In genomic region chr15:99296213-99296612, GRCm38 (mm10) we compare ENCODE assay signal across 8 mouse cellular contexts. TPM values are rescaled to one million over a fixed set of nuclear protein-coding genes. Genes with fewer than 3 reads are reported as not detected.
DNase-seq lines count a peak whose midpoint lies in the region; ATAC-seq and TF ChIP-seq lines count a peak whose summit lies in the region.

No protein-coding gene starts in this region.

- ATAC-seq in forebrain, postnatal 0 days: no peak
- no peak for ATAC-seq in midbrain, embryonic 15.5 days (replicated peaks)
- ATAC-seq in frontal cortex, adult (ENCODE audit: low TSS enrichment): no peak

- peak overlapping the region; percentile 92; the same call in 1 of the 2 replicates for H3K27ac ChIP-seq in forebrain, postnatal 0 days (ENCODE audit: low read depth, low read length)
- peak overlapping the region; percentile 87; the same call in 1 of the 2 replicates for H3K27ac ChIP-seq in midbrain, embryonic 15.5 days

- H3K4me3 ChIP-seq in forebrain, postnatal 0 days (ENCODE audit: low read depth, low read length): peak overlapping the region; percentile 62
- peak overlapping the region; percentile 78 for H3K4me3 ChIP-seq in midbrain, embryonic 15.5 days

- no peaks in the 10 kb centered on the region for H3K9me3 ChIP-seq in forebrain, postnatal 0 days (ENCODE audit: low read length)
- no peaks in the 10 kb centered on the region for H3K9me3 ChIP-seq in midbrain, embryonic 15.5 days

- no peaks in the 10 kb centered on the region for H3K36me3 ChIP-seq in forebrain, postnatal 0 days (ENCODE audit: insufficient read depth)
- H3K36me3 ChIP-seq in midbrain, embryonic 15.5 days (replicated peaks): no peaks in the 10 kb centered on the region

- DNase-seq in kidney, adult 9 months: peak; percentile 19
- no peak for DNase-seq in kidney, adult 11 months
- DNase-seq in T-cell, adult 2 months (ENCODE audit: low spot score): peak; percentile 21
- no peak for DNase-seq in forebrain, postnatal 0 days
- no peak for DNase-seq in gastrocnemius, postnatal 36 days
- no peak for DNase-seq in layer of hippocampus, adult 18-20 months (ENCODE audit: low spot score in 2 of 2)

- H3K27me3 ChIP-seq in forebrain, postnatal 0 days (ENCODE audit: insufficient read depth, low read length): no peaks in the 10 kb centered on the region
- H3K27me3 ChIP-seq in midbrain, embryonic 15.5 days (replicated peaks): no peaks in the 10 kb centered on the region

- 35% methylated on average over 5 of the region's 5 CpGs for WGBS in forebrain, postnatal 0 days
- 42% methylated on average over 5 of the region's 5 CpGs for WGBS in midbrain, embryonic 15.5 days

- no peak for TF ChIP-seq CTCF in forebrain, postnatal 0 days (IDR thresholded peaks at IDR 0.05; ENCODE audit: low read depth)

- H3K4me2 ChIP-seq in forebrain, postnatal 0 days (ENCODE audit: low read depth): peak overlapping the region; percentile 57
- H3K4me2 ChIP-seq in midbrain, embryonic 15.5 days: peak overlapping the region; percentile 64

- H3K9ac ChIP-seq in forebrain, postnatal 0 days: peak overlapping the region; percentile 72; the same call in 1 of the 2 replicates
- peak overlapping the region; percentile 77 for H3K9ac ChIP-seq in midbrain, embryonic 15.5 days

- intact Hi-C loops in gastrocnemius, postnatal 36 days (cut with DNase I): no loop called here

- H3K4me1 ChIP-seq in forebrain, postnatal 0 days (ENCODE audit: insufficient read depth): 0 out of 2 replicates have a peak, but pooled peaks cover 10% of the 10 kb centered on the region
- H3K4me1 ChIP-seq in midbrain, embryonic 15.5 days: peaks cover 24% of the 10 kb centered on the region

RNA-seq across cellular contexts. Expression of gene Fam186b, which starts 0.5 kb away (rescaled TPM):
- 0.52 and 1.5 TPM in 2 replicates for total RNA-seq in forebrain, postnatal 0 days (2014; rRNA removed)
- 0.58 and 0.85 TPM in 2 replicates for polyA plus RNA-seq in forebrain, postnatal 0 days (2015; fragmentation: Nextera tagmentation; extraction: Ambion mirVana)
- 0.62 and 0.75 TPM in 2 replicates for polyA plus RNA-seq in midbrain, embryonic 15.5 days (2015; fragmentation: Nextera tagmentation; extraction: Ambion mirVana)
- not detected for total RNA-seq in gastrocnemius, postnatal 36 days (2021)
- 1 to 10 TPM; 1.6 to 2.2 TPM for total RNA-seq in layer of hippocampus, adult 18-20 months (2021)

RNA-seq across cellular contexts. Expression of gene Prpf40b, which starts 1.3 kb away (rescaled TPM):
- 110 and 116 TPM in 2 replicates for total RNA-seq in forebrain, postnatal 0 days (2014; rRNA removed)
- polyA plus RNA-seq in forebrain, postnatal 0 days (2015; fragmentation: Nextera tagmentation; extraction: Ambion mirVana): 69.1 and 89.7 TPM in 2 replicates
- polyA plus RNA-seq in midbrain, embryonic 15.5 days (2015; fragmentation: Nextera tagmentation; extraction: Ambion mirVana): 129 and 132 TPM in 2 replicates
- total RNA-seq in gastrocnemius, postnatal 36 days (2021): 10 to 100 TPM; 21.0 to 23.0 TPM
- total RNA-seq in layer of hippocampus, adult 18-20 months (2021): 10 to 100 TPM; 93.2 to 93.7 TPM

RNA-seq across cellular contexts. Expression of gene Mcrs1, which starts 44.5 kb away (rescaled TPM):
- total RNA-seq in forebrain, postnatal 0 days (2014; rRNA removed): 231 and 250 TPM in 2 replicates
- 242 and 258 TPM in 2 replicates for polyA plus RNA-seq in forebrain, postnatal 0 days (2015; fragmentation: Nextera tagmentation; extraction: Ambion mirVana)
- polyA plus RNA-seq in midbrain, embryonic 15.5 days (2015; fragmentation: Nextera tagmentation; extraction: Ambion mirVana): 213 and 225 TPM in 2 replicates
- 10 to 100 TPM; 25.6 to 28.9 TPM for total RNA-seq in gastrocnemius, postnatal 36 days (2021)
- 10 to 100 TPM; 77.2 to 78.3 TPM for total RNA-seq in layer of hippocampus, adult 18-20 months (2021)

Comparison
In these comparisons a context has a peak if more than half of its experiments do, and no peak if none do; other contexts are left out.
1. DNase-seq: peak in kidney, adult 9 months (single experiment) and T-cell, adult 2 months (single experiment); none in kidney, adult 11 months (single experiment), forebrain, postnatal 0 days (single experiment), gastrocnemius, postnatal 36 days (0 of 2) and layer of hippocampus, adult 18-20 months (0 of 2).